Mouse (Mus musculus) kidney, adult 18-20 months (tissue): ENCODE data around the gene Urb2.
"Not testable (repeated sequence)": the region's sequence is repeated elsewhere in the genome, so short reads cannot be mapped to it uniquely, and the experiment has no call there.

ENCODE experiments used
- DNase-seq: peaks from one replicate; pipeline ENCODE4 v3.0.0; 2021

Urb2 gene

DNA sequence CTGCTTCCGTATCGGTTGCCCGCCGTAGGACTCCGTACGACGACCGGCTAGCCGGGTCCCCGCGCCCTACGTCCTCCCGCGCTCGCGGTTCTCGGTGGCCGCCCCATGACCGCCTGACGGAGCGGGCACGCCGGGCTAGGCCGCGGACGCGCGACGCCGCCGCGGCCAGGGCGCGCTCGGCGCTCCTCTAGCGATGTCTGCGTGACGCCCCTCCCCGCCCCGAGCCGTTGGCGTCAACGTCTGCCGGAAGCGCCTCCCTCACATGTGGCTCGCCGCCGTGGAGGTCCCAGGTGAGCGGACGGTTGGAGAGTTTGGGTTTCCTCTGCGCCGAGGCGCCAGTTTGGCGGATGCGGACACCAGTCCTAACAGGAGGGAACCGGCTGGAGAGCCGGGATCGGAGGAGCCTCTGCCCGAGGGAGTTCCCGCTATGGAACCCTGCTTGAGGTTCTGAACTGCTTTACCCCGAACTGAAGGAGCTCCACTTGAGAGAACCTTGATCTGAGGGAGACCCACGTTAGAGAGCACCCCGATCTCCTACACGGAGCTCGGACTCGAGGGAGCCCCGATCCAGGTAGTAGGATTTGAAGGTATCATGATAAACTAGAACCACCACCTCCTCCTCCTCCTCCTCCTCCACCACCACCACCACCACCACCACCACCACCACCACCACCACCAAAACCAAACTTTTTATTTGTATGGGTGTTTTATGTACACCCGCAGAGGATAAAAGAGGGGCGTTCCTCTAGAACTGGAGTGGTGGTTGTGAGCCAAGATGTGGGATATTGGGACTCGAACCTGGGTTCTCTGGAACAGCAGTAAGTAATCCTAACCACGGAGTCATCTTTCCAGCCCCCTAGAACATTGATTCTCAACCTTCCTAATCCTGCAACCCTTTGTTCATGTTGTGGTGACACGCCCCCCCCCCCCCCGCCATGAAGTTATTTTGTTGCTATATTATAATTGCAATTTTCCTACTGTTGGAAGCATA is at the start of gene Urb2, which contains the start of gene Taf5l:
Urb2 (plus strand) TSS at position 272 of the 991 bp plus-strand sequence.
Taf5l (minus strand) TSS at position 161 of the 991 bp plus-strand sequence.
- peak; percentile 96 for DNase-seq

DNA sequence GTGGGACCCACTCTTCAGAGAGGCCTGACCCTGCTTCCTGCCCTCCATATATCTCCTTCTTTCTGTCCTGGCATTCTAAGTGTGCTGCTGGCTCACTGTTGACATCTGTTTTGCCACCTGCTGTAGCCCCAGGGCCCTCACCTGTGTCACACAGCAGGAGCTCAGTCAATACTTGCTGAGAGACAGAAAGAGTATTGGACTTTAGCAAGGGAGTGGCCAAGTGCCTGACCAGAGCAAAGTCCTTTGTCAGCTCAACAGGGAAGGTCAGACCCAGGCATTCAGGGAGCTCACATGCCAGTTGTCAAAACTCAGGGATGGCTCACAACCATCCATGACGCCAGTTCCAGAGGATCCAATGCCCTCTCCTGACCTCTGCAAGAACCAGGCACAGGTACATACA is 47.8 kb upstream of the Urb2 start:
- DNase-seq = peak; percentile 27

DNA sequence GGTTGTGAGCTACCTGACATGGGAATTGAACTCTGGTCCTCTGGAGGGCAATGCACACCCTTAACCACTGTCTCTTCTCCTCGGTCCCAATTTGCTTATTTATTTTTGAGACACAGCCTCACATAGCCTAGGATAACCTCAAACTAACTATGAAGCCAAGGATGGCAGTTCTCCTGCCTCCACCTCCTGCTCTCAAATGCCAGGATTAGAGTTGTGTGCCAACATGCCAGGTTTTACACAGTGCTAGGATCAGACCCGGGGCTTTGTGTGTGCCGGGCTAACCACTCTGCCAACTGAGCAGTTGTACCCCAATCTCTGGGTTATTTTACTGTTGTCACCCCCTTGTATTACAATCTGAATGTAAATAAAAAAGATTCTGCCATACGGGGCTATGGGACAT is 43.8 kb upstream of the Urb2 start:
- no peak for DNase-seq

DNA sequence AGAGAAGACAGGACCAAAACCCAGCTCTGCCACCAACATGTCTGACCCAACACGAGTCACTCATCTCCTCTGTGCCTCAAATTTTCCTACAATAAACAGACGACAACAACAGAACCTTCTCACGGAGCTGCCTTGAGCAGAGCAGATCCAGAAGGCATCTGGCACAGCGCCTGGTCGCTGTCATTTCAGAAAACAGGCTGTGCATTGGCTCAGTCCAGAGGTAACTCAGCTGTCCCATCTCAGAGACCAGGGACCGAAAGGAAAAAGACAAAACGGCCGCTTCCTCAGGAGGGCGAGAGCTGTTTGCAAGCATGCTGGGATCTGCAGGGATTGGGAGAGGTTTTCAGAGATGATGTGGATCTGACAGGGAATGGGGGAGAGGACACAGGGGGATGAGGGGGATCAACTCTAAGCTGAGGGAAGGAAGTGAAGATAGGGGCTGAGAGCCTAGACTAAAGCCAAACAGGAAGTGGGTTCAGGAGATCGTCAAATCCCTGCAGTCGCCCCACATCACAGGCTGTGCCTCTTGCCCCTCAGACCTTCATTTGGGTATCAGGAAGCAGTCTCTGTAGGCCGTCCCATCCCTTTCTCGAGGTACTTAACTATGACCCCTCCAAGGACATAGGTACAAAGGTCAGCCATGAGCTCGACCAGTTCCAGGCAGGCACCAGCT is 43.0 kb upstream of the Urb2 start:
- no peak for DNase-seq

DNA sequence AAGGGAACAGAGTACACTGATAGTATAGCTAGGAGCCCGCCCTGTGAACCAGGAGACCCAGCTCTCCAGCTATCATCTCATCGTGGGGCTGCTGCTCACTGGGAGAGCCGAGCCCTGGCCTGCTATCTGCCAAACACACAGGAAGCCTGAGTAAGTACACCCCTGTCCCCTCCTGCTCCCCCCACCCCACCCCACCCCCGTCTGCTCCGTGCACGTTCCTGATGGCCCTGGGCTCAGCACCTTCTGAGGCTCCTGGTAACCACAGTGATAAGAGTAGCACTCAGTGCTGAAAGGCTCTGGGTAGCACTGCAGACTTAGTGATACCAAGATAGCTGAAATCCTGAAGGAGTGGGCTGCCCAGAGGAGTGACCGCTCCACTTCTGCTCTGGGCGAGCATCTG is 42.4 kb upstream of the Urb2 start:
- DNase-seq = no peak

DNA sequence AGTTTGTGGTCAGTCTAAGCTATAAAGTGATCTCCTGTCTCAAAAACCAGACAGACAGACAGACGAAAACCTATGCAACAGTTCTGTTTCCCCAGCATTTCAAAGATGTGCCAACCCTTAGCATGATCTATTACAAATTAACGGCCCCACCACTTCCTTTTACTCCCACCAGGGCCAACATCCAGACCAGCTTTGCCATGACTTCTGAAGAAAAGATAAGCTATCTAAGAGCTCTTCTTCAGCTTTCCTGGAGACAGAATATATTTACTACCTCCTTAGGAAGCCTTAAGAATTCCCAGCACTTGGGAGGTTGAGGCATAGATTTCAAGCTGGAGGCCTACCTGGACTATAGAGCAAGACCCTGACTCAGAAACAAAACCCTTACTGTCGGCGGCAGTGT is 41.1 kb upstream of the Urb2 start:
- DNase-seq = no peak

DNA sequence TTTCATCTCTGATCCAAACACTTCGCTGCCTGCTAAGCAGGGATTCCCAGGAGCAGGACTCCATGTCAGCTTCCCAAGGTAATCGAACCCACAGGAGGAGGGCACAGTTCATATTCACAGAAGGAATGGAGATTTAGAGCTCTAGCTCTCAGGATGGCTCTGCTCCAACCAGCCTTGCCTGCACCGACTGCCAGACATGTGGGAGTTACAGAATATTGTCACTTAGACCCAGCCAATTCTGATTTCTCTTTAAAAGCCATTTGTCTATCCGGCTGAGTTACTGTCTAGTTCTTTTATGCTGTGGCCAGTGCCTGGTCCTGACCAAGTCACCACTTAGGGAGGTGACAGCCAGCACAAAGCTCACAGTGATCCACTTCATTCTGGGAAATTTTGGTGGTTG is 39.6 kb upstream of the Urb2 start:
- peak; percentile 13 for DNase-seq

DNA sequence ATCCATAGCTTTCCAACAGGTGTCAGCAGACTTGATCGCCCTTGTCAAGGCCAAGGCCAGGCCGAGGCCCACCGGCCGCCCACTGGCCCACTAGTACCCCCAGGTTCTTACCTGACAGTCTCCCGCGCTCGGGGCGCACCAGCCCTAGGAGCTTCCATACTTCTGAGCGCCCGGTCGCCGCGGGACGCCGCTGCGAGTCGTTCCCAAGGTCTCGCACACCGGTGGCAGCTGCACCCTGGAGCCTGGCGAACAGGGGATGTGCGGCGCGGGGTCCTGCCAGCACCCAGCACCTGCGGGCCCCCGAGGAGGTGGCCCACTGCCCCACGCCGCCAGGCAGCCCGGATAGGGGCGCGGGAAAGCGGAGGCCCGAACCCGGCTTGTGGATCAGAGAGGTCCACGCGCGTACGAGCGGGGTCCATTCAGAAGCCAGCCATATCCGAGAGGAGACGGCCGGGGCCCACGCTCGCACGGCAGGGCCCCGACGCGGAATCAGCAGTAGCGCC is 39.0 kb upstream of the Urb2 start:
- DNase-seq = peak; percentile 61

DNA sequence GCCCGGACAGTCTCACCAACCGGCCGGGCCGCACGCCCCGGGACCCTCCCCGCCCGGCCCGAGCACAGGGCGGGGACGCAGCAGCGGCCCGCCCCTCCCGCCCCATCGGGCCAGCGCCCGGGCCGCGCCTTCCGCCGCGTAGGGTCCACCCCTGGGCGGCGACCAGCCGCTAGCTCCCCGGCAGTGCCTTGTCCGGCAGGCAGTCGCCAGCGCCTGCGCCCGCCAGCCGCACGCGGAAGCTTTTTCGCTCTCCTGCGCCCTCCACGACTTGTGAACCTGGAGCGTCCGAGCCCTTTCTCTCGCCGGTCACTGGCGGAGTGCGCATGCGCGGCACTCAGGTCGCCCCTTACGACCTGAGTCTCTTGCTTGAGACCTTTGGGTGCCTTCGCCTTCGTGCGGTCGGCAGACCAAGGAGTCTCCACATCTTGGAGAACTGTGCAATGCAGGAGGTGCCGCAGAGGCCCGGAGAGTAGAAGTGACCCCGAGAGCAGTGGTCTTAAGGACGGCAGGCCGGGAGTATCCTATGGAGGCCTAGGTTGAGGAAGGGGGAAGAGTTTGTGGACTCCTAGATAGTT is 38.4 kb upstream of the Urb2 start, which contains the start of gene Abcb10:
Abcb10 (minus strand) TSS at position 297 of the 575 bp plus-strand sequence.
- peak; percentile 92 for DNase-seq

DNA sequence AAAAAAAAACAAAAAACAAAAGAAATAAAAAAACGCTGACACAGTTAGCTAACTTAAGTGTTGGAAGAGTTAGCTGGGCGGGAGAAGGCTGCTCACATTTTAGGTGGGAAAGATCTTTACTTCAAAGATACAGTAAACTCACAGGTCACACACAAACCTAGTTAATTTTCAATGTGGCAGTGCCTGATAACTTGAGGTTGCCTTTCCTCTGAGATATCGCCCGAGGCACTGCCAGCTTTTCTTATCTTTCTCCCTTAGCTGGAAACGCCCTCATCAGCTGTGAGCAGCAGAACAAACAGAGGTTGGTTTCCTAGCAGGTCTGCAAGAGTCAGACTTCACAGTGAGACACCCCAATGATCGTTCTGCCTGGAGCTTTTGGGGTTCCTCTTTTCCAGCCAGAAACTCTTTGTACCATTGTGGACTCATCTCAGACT is 32.7 kb upstream of the Urb2 start:
- no peak for DNase-seq

DNA sequence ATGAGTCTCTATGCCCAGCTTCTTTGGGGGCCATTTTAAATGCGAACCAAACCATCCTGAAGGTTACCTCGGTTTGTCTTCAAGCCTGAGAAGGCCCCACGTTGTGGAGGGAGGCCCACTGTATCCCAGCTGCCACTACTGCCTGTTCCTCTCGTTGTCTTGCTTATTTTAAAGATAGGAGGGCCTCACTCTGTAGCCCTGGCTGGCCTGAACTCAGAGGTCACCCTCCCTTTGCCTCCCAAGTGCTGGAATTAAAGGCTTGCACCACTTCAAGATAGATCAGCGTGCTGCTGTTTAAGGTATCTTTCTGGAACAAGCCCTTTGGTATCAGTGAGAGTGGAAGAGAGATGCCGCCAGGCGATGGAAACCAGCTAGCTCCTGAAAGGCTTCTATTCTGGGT is 32.2 kb upstream of the Urb2 start:
- DNase-seq = no peak

DNA sequence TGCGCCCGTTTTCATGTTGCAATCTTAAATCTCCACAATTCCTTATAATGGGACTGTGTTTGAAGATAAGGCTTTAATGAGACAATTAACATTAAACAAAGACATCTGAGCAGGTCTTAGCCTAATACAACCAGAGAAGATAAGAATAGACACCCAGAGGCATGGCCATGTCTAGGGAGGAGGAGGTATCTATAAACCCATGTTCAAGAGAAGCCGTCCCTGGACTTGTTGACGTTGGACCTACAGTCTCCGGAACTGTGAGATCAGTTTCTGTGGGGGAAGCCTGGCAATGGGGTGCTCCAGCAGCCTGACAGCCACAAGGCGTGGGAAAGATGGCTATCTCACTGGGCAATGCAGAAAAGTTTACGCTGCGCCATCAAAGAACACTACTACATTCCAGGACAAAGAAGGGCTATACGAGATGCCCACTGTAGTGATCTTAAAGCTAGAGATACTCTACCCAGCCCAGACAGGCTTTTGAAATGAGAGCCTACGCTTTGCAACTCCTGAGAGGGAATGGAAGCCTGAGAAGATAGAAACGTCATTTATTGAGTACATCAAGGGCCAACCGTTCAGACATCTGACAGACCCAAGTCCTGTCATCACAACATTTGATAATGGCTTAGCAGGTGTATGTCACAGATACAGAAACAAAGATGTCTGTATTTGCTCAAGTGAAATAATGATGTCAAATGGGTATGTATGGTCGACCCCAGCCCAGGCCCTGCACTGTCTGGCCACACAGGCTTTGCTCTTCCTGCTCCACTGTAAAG is 30.8 kb upstream of the Urb2 start:
- DNase-seq = no peak

DNA sequence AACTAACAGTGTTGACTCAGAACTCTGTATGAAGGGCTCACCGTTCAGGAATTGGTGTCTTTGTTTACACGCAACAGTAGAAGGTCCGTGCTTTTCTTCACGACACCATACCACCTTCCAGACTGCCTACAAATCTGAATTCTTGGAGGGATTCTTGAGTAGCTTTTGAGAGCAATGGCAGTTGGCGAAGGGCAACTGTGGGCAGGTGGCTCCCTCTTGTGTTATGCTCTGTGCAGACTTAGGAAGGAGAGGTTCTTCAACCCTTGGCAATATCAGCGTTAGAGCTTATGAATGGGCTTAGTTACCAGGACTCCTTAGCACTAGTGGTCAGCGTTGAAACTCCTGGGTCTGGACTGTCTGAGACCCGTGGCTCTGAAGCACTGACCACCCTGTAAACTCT is 28.7 kb upstream of the Urb2 start:
- peak; percentile 18 for DNase-seq

DNA sequence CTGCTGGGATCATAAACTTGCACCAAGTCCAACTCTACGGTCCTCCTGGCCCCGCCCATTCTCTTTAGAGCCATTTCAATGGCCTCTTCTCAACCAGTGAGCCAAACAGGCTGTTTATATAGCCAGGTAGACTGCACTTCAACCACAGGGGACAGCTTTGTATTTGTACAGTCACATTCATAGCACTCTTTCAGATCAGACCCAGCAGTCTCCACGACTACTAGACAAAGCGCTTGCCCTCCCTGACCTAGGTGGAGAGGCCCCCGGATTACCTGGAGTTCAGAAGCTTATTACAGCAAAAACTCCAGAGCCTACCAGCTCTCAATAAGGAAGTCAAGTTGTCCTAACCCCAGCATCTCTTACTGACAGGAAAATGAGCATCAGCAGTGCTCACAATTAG is 27.7 kb upstream of the Urb2 start:
- DNase-seq = no peak

DNA sequence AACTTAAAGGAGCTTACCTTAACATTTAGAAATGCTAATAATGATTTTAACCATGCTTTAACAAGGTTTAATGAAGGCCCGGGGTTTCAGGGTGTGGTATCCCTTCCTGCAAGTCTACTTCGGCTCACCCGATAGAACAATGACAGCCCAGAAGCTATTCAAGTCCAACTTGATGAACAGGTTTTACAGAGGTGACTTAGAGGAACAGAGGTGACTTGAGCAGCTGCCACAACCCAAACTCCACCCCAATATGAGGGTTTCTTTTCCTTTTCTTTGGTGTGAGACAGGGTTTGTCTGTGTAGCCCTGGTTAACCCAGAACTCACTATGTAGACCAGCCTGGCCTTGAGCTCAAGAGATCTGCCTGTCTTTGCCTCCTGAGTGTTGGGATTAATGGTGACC is 27.3 kb upstream of the Urb2 start:
- DNase-seq = no peak

DNA sequence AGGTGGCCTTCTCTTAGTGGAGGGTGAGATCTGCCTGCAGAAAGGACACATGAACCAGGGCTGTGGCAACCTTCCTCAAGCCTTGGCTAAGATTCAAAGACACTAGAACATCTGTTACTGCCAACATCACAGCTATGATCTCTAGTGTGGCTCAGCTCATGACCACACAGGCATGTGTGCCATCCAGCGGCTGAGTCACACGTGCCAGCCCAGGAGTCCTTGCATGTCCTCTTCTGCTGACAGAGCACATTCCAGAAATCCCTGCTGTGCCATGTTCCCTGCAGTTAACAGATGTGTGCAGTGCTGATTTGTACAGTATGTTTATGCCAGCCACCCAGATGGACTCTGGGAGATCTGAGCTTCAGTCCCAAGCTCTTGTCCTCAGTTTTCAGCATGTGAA is 21.7 kb upstream of the Urb2 start:
- DNase-seq = no peak

DNA sequence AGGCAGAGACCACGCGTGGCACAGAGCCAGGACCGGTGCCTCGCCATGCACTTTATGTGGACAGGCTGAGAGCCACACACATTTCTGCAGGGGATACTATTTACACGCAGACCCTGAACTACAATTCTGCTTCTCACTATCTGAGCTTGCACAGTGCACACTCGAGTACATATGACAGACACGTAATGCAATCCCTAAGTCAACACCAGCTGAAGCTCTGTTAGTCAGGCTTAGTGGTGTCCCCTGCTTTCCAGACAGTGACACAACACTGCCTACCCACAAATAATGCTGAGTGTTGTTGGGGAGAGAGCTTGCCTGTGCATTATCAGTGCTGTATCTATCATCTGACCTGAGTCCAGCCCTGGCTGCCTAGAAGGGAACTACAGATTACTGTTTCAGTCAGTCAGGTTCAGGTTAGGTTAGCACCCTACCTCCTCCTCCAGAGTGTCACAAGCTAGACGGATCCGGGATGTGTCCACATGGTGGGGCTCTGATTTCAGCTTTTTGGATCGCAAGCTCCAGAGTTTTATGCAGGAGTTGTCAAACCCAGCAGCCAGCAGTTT is 18.7 kb upstream of the Urb2 start:
- no peak for DNase-seq

DNA sequence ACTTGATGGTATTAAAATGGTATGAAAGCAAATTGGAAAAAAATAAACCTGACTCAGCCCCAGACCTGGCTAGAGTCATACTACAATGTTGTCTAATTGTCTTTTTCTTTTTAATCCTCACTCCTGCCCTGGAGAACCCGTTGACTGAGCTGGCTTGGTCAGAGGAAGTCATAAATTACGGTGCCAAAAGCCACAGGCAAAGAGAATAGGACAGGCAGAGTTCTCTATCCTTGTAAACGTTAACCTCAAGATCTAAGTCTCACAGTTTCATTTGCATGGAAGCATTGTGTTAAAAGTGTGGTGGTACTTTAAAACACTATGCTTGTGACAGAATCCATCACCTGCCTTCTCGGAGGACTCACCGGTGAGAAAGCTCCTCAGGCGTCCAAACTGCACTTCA is 13.5 kb upstream of the Urb2 start:
- DNase-seq = no peak

DNA sequence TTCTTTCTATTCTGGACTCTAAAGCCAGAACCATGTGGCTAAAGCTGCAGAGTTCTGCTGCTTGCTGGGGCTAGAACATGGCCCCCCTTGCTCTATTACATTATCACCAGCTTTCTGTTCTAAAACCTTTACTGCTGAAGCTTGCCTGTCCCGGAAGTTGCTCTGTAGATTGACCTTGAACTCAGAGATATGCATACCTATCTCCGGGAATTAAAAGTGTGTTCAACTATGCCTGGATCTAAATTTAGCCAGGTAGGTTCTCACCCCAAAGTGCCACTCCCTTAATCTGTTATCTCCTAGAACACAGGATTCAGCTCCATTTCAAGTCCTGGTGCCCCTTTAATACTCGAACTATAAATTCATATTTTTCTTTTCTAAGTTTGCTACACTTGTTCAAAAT is 9.7 kb upstream of the Urb2 start:
- no peak for DNase-seq

DNA sequence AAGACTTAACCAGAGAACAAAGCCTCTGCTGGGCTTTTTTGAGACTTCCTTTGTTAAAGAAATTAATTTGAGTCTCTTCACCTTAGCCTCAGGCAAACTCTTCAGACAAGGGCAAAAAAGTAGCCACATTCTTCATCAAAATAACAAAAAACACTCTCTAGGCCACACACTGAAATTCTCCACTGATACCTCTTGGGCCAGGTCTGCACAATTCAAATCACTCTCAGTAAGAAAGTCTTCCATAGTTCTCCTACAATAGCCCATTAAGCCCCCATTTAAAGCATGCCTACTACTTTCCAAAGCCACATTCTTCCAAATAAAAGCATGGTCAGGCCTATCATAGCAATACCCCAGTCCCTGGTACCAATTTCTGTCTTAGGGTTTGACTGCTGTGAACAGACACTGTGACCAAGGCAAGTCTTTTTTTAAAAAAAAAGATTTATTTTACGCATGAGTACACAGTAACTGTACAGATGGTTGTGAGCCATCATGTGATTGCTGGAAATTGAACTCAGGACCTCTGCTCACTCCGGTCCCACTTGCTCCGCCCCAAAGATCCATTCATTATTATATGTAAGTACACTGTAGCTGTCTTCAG is 9.2 kb upstream of the Urb2 start:
- DNase-seq = no peak

DNA sequence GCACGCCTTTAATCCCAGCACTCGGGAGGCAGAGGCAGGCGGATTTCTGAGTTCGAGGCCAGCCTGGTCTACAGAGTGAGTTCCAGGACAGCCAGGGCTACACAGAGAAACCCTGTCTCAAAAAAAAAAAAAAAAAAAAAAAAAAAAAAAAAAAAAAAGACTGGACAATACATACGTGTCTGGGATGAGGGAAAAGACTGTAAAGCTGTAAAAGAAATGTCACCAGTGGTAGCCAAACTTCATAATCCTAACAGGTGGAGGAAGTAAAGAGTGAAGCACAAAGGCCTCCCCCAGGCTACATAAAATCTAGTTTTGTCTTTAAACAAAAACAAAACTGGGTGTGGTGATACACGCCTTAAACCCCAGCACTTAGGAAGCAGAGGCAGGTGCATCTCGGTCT is 7.0 kb upstream of the Urb2 start:
- DNase-seq = not testable (repeated sequence)

DNA sequence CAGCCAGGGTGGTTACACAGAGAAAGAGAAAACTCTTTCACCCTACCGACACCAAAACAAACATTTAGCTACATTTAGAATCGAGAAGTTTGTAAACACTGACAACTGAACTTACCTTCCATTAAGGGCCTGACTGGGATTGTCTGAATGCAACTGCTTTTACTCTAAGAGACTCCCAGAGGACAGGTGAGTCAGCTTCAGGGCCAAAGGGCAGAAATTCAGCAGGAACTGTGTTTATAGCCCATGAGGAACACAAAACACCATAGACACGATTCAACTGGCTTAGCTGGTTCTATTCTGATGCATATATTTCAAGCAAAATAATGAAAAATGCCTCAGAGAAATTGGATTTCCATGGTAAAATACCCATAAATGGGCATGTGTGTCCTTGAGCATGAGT is 6.6 kb upstream of the Urb2 start:
- DNase-seq = no peak
